Mouse (Mus musculus) G1E (cell line): ENCODE measurements around the gene Tmem106c.

Experiments used
- CTCF ChIP-seq: IDR thresholded peaks from 2 replicates; pipeline ENCODE4 v1.5.1; 2012; ENCODE audit warnings: low read depth, low read length, inconsistent platforms, mixed read lengths
- GATA1 ChIP-seq: IDR thresholded peaks from 2 replicates; pipeline ENCODE4 v1.6.1; 2012; ENCODE audit warnings: borderline replicate concordance, low read length, inconsistent platforms, mixed read lengths
- GATA2 ChIP-seq: IDR thresholded peaks from 2 replicates; pipeline ENCODE4 v1.6.1; 2012; ENCODE audit warnings: low read depth, low read length, inconsistent platforms, borderline replicate concordance
- POLR2AphosphoS5 ChIP-seq: IDR thresholded peaks from 2 replicates; pipeline ENCODE4 v1.6.1; 2012; ENCODE audit warnings: low read depth, low read length, inconsistent platforms; ENCODE audit not compliant: insufficient replicate concordance
- TAL1 ChIP-seq: conservative IDR thresholded peaks from 2 replicates; pipeline ENCODE4 v1.6.1; 2012; ENCODE audit warnings: low read depth, low read length, inconsistent platforms, mixed read lengths

DNA sequence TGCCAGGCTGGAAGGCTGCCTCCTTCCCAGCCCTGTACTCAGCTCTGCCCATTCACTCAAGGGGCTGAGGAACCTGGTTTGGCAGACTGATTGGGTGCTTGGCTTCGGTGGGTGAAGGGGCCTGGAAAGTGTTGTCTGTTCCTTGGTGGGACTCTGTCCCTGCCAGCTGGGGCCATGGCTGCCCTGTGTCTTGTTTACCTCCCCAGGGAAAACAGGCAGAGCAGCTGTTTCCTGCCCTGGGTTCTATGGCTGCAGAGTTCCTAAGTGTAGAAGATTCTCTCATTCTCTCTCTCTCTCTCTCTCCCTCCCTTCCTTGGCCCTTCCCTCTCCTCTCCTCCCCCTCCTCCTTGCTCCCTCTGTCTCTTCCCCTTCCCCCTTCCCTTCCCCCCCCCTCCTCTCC is 8.7 kb upstream of the Tmem106c start:
- TF ChIP-seq CTCF (no peak), GATA1 (no peak), POLR2AphosphoS5 (no peak), TAL1 (no peak), GATA2 (no peak)
